Mouse (Mus musculus): ENCODE measurements at regions not wholly inside any gene's neighbourhood (a gene's known extent, or its start where the extent isn't known, plus 50 kb on each side); places are given as distances from the start of the nearest gene placed in this dataset.
A peak's percentile ranks its signal among the peaks of the same experiment; 100 is the strongest.

DNA sequence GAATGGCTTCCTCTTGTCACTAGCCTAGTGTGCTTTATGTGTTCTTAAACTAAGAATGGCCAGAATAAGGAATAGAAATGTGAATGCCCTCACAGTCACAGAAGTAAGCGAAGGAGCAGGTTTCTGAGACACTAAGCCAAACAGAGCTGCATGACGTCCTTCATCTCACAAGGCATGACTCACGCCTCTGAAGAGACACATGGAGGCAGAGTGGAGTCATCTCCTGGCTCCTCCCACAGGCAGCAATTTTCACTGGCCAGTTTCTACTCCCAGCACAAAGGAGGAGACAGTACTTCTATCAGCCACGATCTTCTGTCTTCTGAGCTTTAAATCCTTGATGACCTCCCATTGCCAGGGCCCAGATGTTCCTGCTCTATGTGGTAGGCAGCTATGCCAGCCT lies 291.3 kb upstream of the Rnf32 start:
- peak; percentile 7 for DNase-seq

GRCm38 (mm10) chr5:28903805-28904320 lies 291.9 kb upstream of the Rnf32 start:
- DNase-seq = no peak

- DNase-seq = no peak
Observed at GRCm38 (mm10) chr5:28892703-28893249, 303.0 kb upstream of the Rnf32 start.

DNA sequence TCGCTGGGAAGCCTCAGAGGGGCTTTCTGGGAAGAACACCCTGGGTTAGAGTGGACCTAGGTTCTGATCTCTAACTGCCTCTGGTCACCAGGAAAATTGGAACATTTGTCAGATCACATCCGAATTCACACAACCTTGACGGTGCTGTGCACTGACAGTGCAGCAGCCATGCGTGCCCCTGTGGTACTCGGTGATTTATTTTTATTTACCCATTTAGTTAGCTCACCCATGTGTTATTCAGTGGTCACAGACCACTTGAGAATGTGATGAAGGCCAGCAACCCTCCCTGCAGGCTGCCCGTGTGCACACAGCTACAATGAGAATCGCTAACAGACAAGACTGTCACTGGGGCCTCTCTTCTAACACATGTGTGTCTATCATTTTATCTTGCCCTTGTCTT lies 303.8 kb upstream of the Rnf32 start:
- DNase-seq = no peak

- DNase-seq = no peak
Observed at GRCm38 (mm10) chr5:28884746-28885365, 310.9 kb upstream of the Rnf32 start.

GRCm38 (mm10) chr5:28876199-28876598 lies 319.6 kb upstream of the Rnf32 start:
- DNase-seq = no peak

- peak; percentile 19 for DNase-seq
Observed at GRCm38 (mm10) chr5:28873600-28874265, 322.1 kb upstream of the Rnf32 start.

DNA sequence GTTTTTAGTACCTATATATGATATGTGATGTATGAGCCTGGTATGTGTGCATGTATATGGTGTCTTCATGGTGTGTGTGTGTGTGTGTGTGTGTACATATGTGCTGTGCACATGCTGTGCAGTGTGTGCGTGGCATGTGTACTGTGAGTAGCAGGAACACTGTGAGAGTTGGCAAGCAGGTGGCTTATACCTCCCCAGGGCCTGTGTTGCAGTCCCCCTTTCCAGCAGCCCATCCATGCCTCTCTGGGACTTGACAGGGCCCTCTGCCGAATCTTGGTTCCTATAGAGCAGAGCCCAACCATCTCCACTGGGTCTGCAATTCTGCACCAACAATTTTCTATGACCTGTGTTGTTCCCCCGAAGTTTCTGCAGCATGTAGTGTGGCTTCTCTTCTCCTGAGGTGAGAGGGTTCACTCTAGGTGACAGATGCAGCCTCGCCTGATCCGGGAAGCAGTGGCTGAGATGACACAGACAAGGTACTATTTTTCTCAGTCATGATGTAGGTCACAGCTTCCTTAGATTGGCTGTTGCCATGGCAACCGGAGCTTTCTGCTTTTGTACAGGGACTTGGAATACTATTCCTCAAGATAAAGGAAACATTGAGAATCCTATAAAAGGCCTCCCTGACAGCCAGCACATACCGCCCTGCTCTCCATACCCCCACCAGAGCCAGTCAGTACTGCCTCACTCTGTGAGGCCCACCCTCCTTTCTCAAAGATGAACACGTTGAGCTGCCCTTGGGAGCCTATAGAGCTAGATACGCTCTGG lies 336.0 kb upstream of the Rnf32 start:
- DNase-seq = peak; percentile 90

DNA sequence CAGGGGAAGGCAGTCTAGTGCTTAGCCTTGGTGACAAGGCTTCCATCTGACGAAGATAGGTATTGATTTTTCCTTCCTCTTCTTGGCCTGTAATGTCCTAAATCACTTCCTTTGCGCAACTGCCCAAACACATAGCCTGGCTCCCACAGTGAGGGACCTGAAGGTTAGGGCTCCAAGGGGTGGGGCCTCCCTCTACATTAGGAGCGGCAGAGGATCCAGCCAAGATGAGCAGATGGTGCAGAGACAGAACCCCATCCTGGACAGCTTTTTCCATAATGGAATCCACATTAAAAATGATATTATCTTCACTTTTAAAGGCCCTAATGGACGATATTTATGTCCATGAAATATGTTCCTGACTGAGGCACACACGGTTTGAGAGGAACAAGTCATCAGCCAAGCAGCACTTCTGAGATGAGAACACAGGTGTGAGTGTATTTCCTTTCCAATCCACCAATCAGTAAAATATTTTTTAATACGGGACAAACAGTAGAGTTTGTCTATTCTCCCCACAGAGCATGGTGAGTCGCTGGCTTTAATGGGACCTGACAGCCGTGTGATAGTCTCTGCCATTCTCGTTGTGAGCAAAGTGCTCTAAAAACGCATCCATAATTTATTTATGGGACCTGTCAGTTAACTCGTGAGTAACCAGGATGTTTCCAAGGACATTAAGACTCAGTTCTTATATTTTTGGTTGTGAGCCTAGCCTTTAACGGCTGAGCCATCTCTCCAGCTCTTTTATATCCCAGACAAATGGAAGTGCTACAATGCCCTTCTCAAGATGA lies 357.5 kb upstream of the Rnf32 start:
- DNase-seq = no peak

- peak; percentile 76 for DNase-seq
Observed at GRCm38 (mm10) chr5:28819091-28819490, 352.0 kb upstream of the Shh start.

DNA sequence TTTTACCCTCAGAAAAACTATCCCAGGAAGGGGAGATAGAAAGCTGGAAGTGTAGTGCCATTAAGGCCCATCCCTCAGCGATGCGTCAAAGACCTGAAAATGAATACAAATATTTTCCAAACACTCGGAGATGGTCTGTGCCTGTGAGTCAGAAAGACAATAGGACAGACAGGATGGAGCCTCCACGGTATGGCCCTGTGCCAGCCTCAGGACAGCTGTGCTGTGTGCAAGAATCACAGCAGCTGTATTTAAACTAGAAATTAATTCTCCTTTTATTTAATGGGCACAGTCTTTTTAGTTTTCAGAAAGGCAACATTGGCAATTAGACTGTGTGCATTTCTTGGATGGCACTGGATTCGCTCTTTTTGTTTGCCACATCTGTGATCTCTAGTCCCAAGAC lies 340.9 kb upstream of the Shh start:
- no peak for DNase-seq

GRCm38 (mm10) chr5:28799464-28799863 lies 332.4 kb upstream of the Shh start:
- no peak for DNase-seq

DNA sequence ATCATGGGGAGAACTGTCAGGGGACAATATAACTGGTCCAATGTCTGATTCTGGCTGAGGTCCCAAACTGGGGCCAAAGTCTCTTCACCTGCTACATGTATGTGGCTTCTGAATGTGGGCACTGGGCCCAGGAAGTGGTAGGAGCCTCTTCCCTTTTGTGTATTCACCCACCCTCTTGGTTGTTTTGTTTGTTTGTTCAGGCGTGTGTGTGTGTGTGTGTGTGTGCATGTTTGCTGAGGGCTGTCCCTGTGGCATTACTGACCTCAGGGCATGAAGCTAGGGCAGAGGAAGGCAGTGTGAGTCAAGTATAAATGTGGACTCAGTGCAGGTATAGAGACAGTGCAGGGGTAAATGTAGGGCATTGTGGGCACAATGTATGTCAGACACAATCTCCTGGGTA lies 331.3 kb upstream of the Shh start:
- no peak for DNase-seq

- no peak for DNase-seq
Observed at GRCm38 (mm10) chr5:28795130-28795758, 328.2 kb upstream of the Shh start.

DNA sequence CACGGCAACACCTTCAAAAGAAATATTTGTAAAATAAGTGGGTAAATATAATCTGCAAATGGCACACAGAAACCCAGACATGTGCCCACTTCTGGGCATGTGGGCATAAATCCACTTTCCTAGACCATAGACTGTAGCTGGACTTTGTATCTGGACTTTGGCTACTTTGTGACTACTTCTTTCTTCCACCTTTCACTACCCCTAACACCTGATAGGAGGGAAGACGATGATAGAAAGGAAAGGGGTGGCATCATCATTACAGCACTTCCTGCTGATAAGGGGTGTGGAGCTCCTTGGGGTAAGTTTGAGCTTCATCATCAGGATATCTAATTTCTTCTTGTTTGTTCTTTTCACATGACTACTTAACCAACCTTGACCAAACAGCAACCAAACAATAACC lies 326.7 kb upstream of the Shh start:
- DNase-seq = no peak

- no peak for DNase-seq
Observed at GRCm38 (mm10) chr5:28785347-28786060, 318.4 kb upstream of the Shh start.

DNA sequence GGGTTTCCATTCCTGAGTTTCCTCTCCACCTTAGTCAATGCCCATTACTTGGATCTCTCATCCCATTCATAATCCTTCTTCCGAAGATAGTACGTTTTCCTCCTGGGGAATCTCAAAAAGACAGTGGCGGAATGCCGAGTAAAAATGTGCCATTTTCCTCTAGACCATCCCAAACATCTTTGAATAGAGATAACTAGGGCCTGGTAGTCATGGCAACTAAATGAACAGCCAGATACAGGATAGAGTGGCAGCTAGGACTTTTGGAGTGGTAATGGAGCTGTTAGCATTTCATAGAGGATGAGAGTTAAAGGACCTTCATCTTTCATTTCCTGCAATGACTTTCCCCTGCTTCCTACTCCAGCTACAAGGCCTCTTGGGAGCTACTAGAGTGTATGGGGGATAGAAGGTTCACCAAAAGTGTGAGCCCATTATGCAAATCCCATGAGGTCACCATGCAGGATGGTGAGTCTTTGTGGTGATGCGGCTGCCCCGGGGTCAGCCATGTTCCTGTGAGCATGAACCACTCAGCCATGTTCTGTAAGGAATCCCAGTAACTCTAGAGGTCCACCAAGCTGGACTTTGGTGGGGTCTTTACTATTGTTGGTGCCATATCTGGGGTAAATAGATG lies 317.4 kb upstream of the Shh start:
- DNase-seq = no peak

- DNase-seq = no peak
Observed at GRCm38 (mm10) chr5:28775648-28776359, 308.7 kb upstream of the Shh start.

- DNase-seq = no peak
Observed at GRCm38 (mm10) chr5:28771796-28772195, 304.7 kb upstream of the Shh start.

Measured in right cerebral cortex, adult 18-20 months (tissue).